In the genomic region with DNA sequence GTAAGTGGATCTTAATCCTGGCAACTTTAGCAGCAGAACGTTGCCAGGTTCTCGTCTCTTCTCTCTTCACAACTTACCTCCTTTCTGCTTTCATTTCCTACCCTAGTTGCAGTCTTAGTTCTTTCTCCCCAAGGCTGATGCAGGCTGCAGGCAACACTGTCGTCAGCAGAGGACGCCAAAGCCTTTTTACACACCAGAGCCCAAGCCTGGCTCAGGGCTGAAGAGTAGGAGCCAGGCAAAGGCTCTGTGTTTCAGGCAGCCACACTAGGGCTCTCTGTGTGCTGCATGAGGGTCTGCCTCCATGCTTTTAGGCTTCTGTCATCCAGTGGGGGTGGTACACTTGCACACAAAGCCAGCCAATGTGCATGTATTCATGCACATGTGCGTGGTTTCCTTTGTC, we compare ENCODE assay signal across 9 mouse cellular contexts. TPM values are rescaled to one million over a fixed set of nuclear protein-coding genes. Genes with fewer than 3 reads are reported as not detected.
DNase-seq lines count a peak whose midpoint lies in the region; ATAC-seq and TF ChIP-seq lines count a peak whose summit lies in the region.
"Had no signal": no experiment of that assay in that cellular context is flagged by ENCODE, and none has a peak within 500 bp of the region (broad histone marks: within the 10 kb centered on the region; RNA-seq: fewer than 3 reads in every experiment).

No protein-coding gene starts in this region.

- H3K4me3 ChIP-seq in intestine, embryonic 14.5 days (ENCODE audit: low read depth, low read length), result no peak overlapping the region
- no peak overlapping the region for H3K4me3 ChIP-seq in intestine, embryonic 15.5 days (replicated peaks)
- no peak overlapping the region for H3K4me3 ChIP-seq in cortical plate, adult 2 months (ENCODE audit: insufficient read depth, low read length)
- no peak overlapping the region for H3K4me3 ChIP-seq in hindbrain, postnatal 0 days (ENCODE audit: low read length)
- H3K4me3 ChIP-seq in midbrain, embryonic 10.5 days, result no peak overlapping the region
- H3K4me3 ChIP-seq in stomach, postnatal 0 days (ENCODE audit: low read depth, low read length), result no peak overlapping the region
- H3K4me3 ChIP-seq: stomach, embryonic 15.5 days had no signal

- no peak overlapping the region for H3K9ac ChIP-seq in intestine, embryonic 14.5 days (ENCODE audit: low read length)
- H3K9ac ChIP-seq in intestine, embryonic 15.5 days, result no peak overlapping the region
- H3K9ac ChIP-seq in hindbrain, postnatal 0 days (replicated peaks; ENCODE audit: low read length), result no peak overlapping the region
- H3K9ac ChIP-seq in stomach, postnatal 0 days (ENCODE audit: low read length), result no peak overlapping the region
- H3K9ac ChIP-seq: stomach, embryonic 15.5 days had no signal

- 0 out of 2 replicates have a peak, but pooled peaks have one; percentile 55 for ATAC-seq in intestine, embryonic 14.5 days (replicated peaks; ENCODE audit: low FRiP score, low TSS enrichment, low read depth)
- no peak for ATAC-seq in intestine, embryonic 15.5 days
- ATAC-seq in hindbrain, postnatal 0 days, result peak; percentile 92
- peak; percentile 38; the same call in 1 of the 2 replicates for ATAC-seq in stomach, postnatal 0 days (ENCODE audit: low FRiP score, low TSS enrichment)
- no peak for ATAC-seq in megakaryocyte, adult 5-6 weeks (ENCODE audit: poor library complexity, severe bottlenecking)

- DNase-seq in intestine, embryonic 14.5 days (ENCODE audit: low spot score), result peak; percentile 69
- DNase-seq in MN1 (ENCODE audit: low spot score), result peak; percentile 71
- DNase-seq in hindbrain, postnatal 0 days (ENCODE audit: low spot score), result peak; percentile 90
- DNase-seq in midbrain, embryonic 10.5 days (ENCODE audit: low spot score), result peak; percentile 48
- peak; percentile 63 for DNase-seq in stomach, postnatal 0 days (ENCODE audit: low spot score)

- no peak overlapping the region for H3K4me2 ChIP-seq in intestine, embryonic 14.5 days (ENCODE audit: low read length)
- H3K4me2 ChIP-seq in intestine, embryonic 15.5 days (replicated peaks), result no peak overlapping the region
- no peak overlapping the region for H3K4me2 ChIP-seq in hindbrain, postnatal 0 days (ENCODE audit: low read depth, low read length)
- H3K4me2 ChIP-seq in stomach, postnatal 0 days (replicated peaks; ENCODE audit: low read depth), result no peak overlapping the region
- H3K4me2 ChIP-seq: stomach, embryonic 15.5 days had no signal

- no peaks in the 10 kb centered on the region for H3K4me1 ChIP-seq in intestine, embryonic 14.5 days (replicated peaks; ENCODE audit: control insufficient read depth, insufficient read depth, low read length)
- no peaks in the 10 kb centered on the region for H3K4me1 ChIP-seq in intestine, embryonic 15.5 days (replicated peaks)
- no peaks in the 10 kb centered on the region; the same call in 1 of the 2 replicates for H3K4me1 ChIP-seq in cortical plate, adult 2 months (ENCODE audit: control insufficient read depth, insufficient read depth, low read length)
- no peaks in the 10 kb centered on the region for H3K4me1 ChIP-seq in hindbrain, postnatal 0 days (ENCODE audit: insufficient read depth, low read length)
- no peaks in the 10 kb centered on the region for H3K4me1 ChIP-seq in midbrain, embryonic 10.5 days
- H3K4me1 ChIP-seq in stomach, postnatal 0 days (replicated peaks; ENCODE audit: control insufficient read depth, insufficient read depth), result no peaks in the 10 kb centered on the region
- H3K4me1 ChIP-seq: stomach, embryonic 15.5 days had no signal

- no peak for TF ChIP-seq EP300 in stomach, postnatal 0 days (optimal IDR thresholded peaks at IDR 0.05)

- H3K36me3 ChIP-seq in intestine, embryonic 14.5 days (ENCODE audit: control insufficient read depth, insufficient read depth, low read length), result no peaks in the 10 kb centered on the region
- no peaks in the 10 kb centered on the region for H3K36me3 ChIP-seq in intestine, embryonic 15.5 days
- no peaks in the 10 kb centered on the region for H3K36me3 ChIP-seq in hindbrain, postnatal 0 days (ENCODE audit: insufficient read depth, low read length)
- no peaks in the 10 kb centered on the region for H3K36me3 ChIP-seq in midbrain, embryonic 10.5 days
- no peaks in the 10 kb centered on the region for H3K36me3 ChIP-seq in stomach, postnatal 0 days (ENCODE audit: control insufficient read depth, insufficient read depth, low read length)
- H3K36me3 ChIP-seq: stomach, embryonic 15.5 days had no signal

- H3K27me3 ChIP-seq in intestine, embryonic 14.5 days (replicated peaks; ENCODE audit: control insufficient read depth, insufficient read depth, low read length), result no peaks in the 10 kb centered on the region
- H3K27me3 ChIP-seq in intestine, embryonic 15.5 days (replicated peaks), result no peaks in the 10 kb centered on the region
- H3K27me3 ChIP-seq in hindbrain, postnatal 0 days (ENCODE audit: insufficient read depth, low read length), result no peaks in the 10 kb centered on the region
- H3K27me3 ChIP-seq in midbrain, embryonic 10.5 days (ENCODE audit: low read depth, poor library complexity, severe bottlenecking), result no peaks in the 10 kb centered on the region
- no peaks in the 10 kb centered on the region for H3K27me3 ChIP-seq in stomach, postnatal 0 days (ENCODE audit: control insufficient read depth, insufficient read depth, low read length)
- H3K27me3 ChIP-seq: stomach, embryonic 15.5 days had no signal

- H3K9me3 ChIP-seq in intestine, embryonic 14.5 days (ENCODE audit: control insufficient read depth, low read length), result no peaks in the 10 kb centered on the region
- H3K9me3 ChIP-seq in intestine, embryonic 15.5 days, result no peaks in the 10 kb centered on the region
- H3K9me3 ChIP-seq in hindbrain, postnatal 0 days (ENCODE audit: low read length), result no peaks in the 10 kb centered on the region
- H3K9me3 ChIP-seq in midbrain, embryonic 10.5 days (replicated peaks), result peaks cover 4% of the 10 kb centered on the region
- H3K9me3 ChIP-seq in stomach, postnatal 0 days (ENCODE audit: control insufficient read depth, low read length), result no peaks in the 10 kb centered on the region
- H3K9me3 ChIP-seq: stomach, embryonic 15.5 days had no signal

- TF ChIP-seq POLR2A in cortical plate, adult 2 months (IDR thresholded peaks at IDR 0.05; ENCODE audit: extremely low read depth, insufficient read depth, low read length), result no peak

- 21% methylated on average over 5 of the region's 5 CpGs for WGBS in intestine, embryonic 14.5 days
- 23% methylated on average over 5 of the region's 5 CpGs for WGBS in intestine, embryonic 15.5 days
- 20% methylated on average over 5 of the region's 5 CpGs for WGBS in hindbrain, postnatal 0 days
- WGBS in midbrain, embryonic 10.5 days, result 26% methylated on average over 5 of the region's 5 CpGs
- 25% methylated on average over 5 of the region's 5 CpGs for WGBS in stomach, postnatal 0 days

- no peak overlapping the region for H3K27ac ChIP-seq in intestine, embryonic 14.5 days (ENCODE audit: low read depth)
- no peak overlapping the region for H3K27ac ChIP-seq in intestine, embryonic 15.5 days
- H3K27ac ChIP-seq in cortical plate, adult 2 months (ENCODE audit: insufficient read depth, low read length), result no peak overlapping the region
- H3K27ac ChIP-seq in hindbrain, postnatal 0 days, result no peak overlapping the region
- H3K27ac ChIP-seq in midbrain, embryonic 10.5 days (replicated peaks), result no peak overlapping the region
- no peak overlapping the region for H3K27ac ChIP-seq in stomach, postnatal 0 days (replicated peaks)
- H3K27ac ChIP-seq: stomach, embryonic 15.5 days had no signal

- peak; percentile 99 for TF ChIP-seq CTCF in cortical plate, adult 2 months (IDR thresholded peaks at IDR 0.05; ENCODE audit: extremely low read depth, insufficient read depth, low read length)
- TF ChIP-seq CTCF in hindbrain, postnatal 0 days (IDR thresholded peaks at IDR 0.05; ENCODE audit: low read depth), result peak; percentile 99
- peak; percentile 93 for TF ChIP-seq CTCF in stomach, postnatal 0 days (IDR thresholded peaks at IDR 0.05; ENCODE audit: low read depth)

RNA-seq across cellular contexts. Expression of gene Loxl1, which starts 17.3 kb away (rescaled TPM):
- 27.2 and 31.8 TPM in 2 replicates for polyA plus RNA-seq in intestine, embryonic 14.5 days (2014; fragmentation: Nextera tagmentation; extraction: Ambion mirVana)
- polyA plus RNA-seq in intestine, embryonic 15.5 days (2015; fragmentation: Nextera tagmentation; extraction: Ambion mirVana), result 34.1 and 36.2 TPM in 2 replicates
- polyA plus RNA-seq in cortical plate, adult 2 months (2012; rRNA removed), result 2.0 and 2.2 TPM in 2 replicates
- 11.9 and 13.8 TPM in 2 replicates for total RNA-seq in hindbrain, postnatal 0 days (2014; rRNA removed)
- polyA plus RNA-seq in hindbrain, postnatal 0 days (2015; fragmentation: Nextera tagmentation; extraction: Ambion mirVana), result 9.1 and 9.7 TPM in 2 replicates
- polyA plus RNA-seq in midbrain, embryonic 10.5 days (2016; fragmentation: Nextera tagmentation; extraction: Ambion mirVana), result 6.9 and 10.9 TPM in 2 replicates
- 49.3 and 63.7 TPM in 2 replicates for polyA plus RNA-seq in stomach, postnatal 0 days (2015; fragmentation: Nextera tagmentation; extraction: Ambion mirVana)
- total RNA-seq in megakaryocyte, adult 5-6 weeks (2015), result 0.05 and 0.11 TPM in 2 replicates
- not detected in 2 replicates for total RNA-seq in megakaryocyte, adult 5-6 weeks (2017)

RNA-seq across cellular contexts. Expression of gene Tbc1d21, which starts 40.0 kb away (rescaled TPM):
- polyA plus RNA-seq in intestine, embryonic 14.5 days (2014; fragmentation: Nextera tagmentation; extraction: Ambion mirVana), result not detected in 2 replicates
- polyA plus RNA-seq in intestine, embryonic 15.5 days (2015; fragmentation: Nextera tagmentation; extraction: Ambion mirVana), result not detected in 2 replicates
- polyA plus RNA-seq in cortical plate, adult 2 months (2012; rRNA removed), result not detected in 2 replicates
- not detected in 2 replicates for total RNA-seq in hindbrain, postnatal 0 days (2014; rRNA removed)
- polyA plus RNA-seq in hindbrain, postnatal 0 days (2015; fragmentation: Nextera tagmentation; extraction: Ambion mirVana), result not detected in 2 replicates
- not detected in 2 replicates for polyA plus RNA-seq in midbrain, embryonic 10.5 days (2016; fragmentation: Nextera tagmentation; extraction: Ambion mirVana)
- polyA plus RNA-seq in stomach, postnatal 0 days (2015; fragmentation: Nextera tagmentation; extraction: Ambion mirVana), result not detected in 2 replicates
- total RNA-seq in megakaryocyte, adult 5-6 weeks (2015), result not detected in 2 replicates
- not detected in 2 replicates for total RNA-seq in megakaryocyte, adult 5-6 weeks (2017)
- polyA plus RNA-seq: stomach, embryonic 15.5 days had no signal

Comparison
In these comparisons a context has a peak if more than half of its experiments do, and no peak if none do; other contexts are left out.
1. ATAC-seq: peak in intestine, embryonic 14.5 days (single experiment), hindbrain, postnatal 0 days (single experiment) and stomach, postnatal 0 days (single experiment); none in intestine, embryonic 15.5 days (single experiment) and megakaryocyte, adult 5-6 weeks (single experiment).
2. Peak in every context shown above with its lines, with median percentiles within 50 percentile points of each other: DNase-seq and CTCF ChIP-seq.